Mouse (Mus musculus) adrenal gland, adult (tissue): ENCODE data around the gene Pigf.
A peak's percentile ranks its signal among the peaks of the same experiment; 100 is the strongest.

Experiments
- DNase-seq, 2 experiments: peaks; one replicate each; pipeline ENCODE4 v3.0.0; 2022 to 2023; ENCODE audit warnings: low spot score in 1 of 2; ENCODE audit not compliant: inconsistent age in 2 of 2

The Pigf gene

GRCm38 (mm10) chr17:87036141-87037073 lies 11.2 kb upstream of the Pigf start:
- peak; percentile 37 to 74 for DNase-seq

GRCm38 (mm10) chr17:87024491-87025242 lies 539 bp downstream of the Pigf start:
- no peak for DNase-seq

- no peak for DNase-seq
Measured at GRCm38 (mm10) chr17:87019692-87020091, 5.5 kb downstream of the Pigf start.

GRCm38 (mm10) chr17:87011301-87012019 lies 13.7 kb downstream of the Pigf start:
- DNase-seq: peak in 1 of 2 experiments; percentile 51

- no peak for DNase-seq
Measured at GRCm38 (mm10) chr17:87008950-87009349, 16.3 kb downstream of the Pigf start.

- no peak for DNase-seq
Measured at GRCm38 (mm10) chr17:86997323-86997722, 27.9 kb downstream of the Pigf start.

- no peak for DNase-seq
Measured at GRCm38 (mm10) chr17:86991306-86991705, 33.9 kb downstream of the Pigf start.

- DNase-seq: peak; percentile 37 to 67
Measured at GRCm38 (mm10) chr17:86988601-86989184, 36.5 kb downstream of the Pigf start.

- no peak for DNase-seq
Measured at GRCm38 (mm10) chr17:86988161-86988560, 37.0 kb downstream of the Pigf start.

GRCm38 (mm10) chr17:86986449-86987138 lies 38.6 kb downstream of the Pigf start:
- DNase-seq: no peak

GRCm38 (mm10) chr17:86982497-86982896 lies 42.7 kb downstream of the Pigf start:
- DNase-seq: no peak

GRCm38 (mm10) chr17:86981701-86982100 lies 43.5 kb downstream of the Pigf start:
- no peak for DNase-seq

- DNase-seq: no peak
Measured at GRCm38 (mm10) chr17:86981205-86981604, 44.0 kb downstream of the Pigf start.

GRCm38 (mm10) chr17:86978496-86978895 lies 46.7 kb downstream of the Pigf start:
- no peak for DNase-seq

GRCm38 (mm10) chr17:86976387-86976786 lies 48.8 kb downstream of the Pigf start:
- DNase-seq: no peak

GRCm38 (mm10) chr17:86973097-86973496 lies 52.1 kb downstream of the Pigf start:
- DNase-seq: peak in 1 of 2 experiments; percentile 17

GRCm38 (mm10) chr17:86971860-86972259 lies 53.3 kb downstream of the Pigf start:
- DNase-seq: peak in 1 of 2 experiments; percentile 23

GRCm38 (mm10) chr17:86971036-86971435 lies 54.2 kb downstream of the Pigf start:
- DNase-seq: peak in 1 of 2 experiments; percentile 19

GRCm38 (mm10) chr17:86970026-86970750 lies 55.0 kb downstream of the Pigf start:
- DNase-seq: peak in 1 of 2 experiments; percentile 18
